Mouse (Mus musculus): ENCODE results near the gene Prpf3. TPM values are rescaled to one million over a fixed set of nuclear protein-coding genes. Genes with fewer than 3 reads are reported as not detected.
"Not testable (repeated sequence)": the region's sequence is repeated elsewhere in the genome, so short reads cannot be mapped to it uniquely, and the experiment has no call there.

Gene Prpf3
- polyA plus RNA-seq, 1 experiment from 2014 or later = 36.1 TPM

- H3K27ac ChIP-seq (replicated peaks) = peak within 1 kb of the TSS; percentile 87
- H3K4me3 ChIP-seq = peak within 1 kb of the TSS; percentile 79
- peak; percentile 95 for ATAC-seq (ENCODE audit: low read depth)
- H3K9ac ChIP-seq = peak within 1 kb of the TSS; percentile 84
- peaks cover 25% of the 10 kb centered on the region for H3K4me1 ChIP-seq (replicated peaks)
- no peaks in the 10 kb centered on the region for H3K9me3 ChIP-seq
- WGBS = under 1% methylated on average over 33 of the region's 33 CpGs
- H3K4me2 ChIP-seq = peak within 1 kb of the TSS; percentile 88
- peaks cover 30% of the 10 kb centered on the region for H3K36me3 ChIP-seq
- no peaks in the 10 kb centered on the region for H3K27me3 ChIP-seq
Observed at GRCm38 (mm10) chr3:95871392-95871867, 15.7 kb upstream of the Prpf3 start, which contains the start of gene Mrps21. Gene Mrps21, minus strand, starts transcription at chr3:95871519.

- Histone ChIP-seq H3K4me3 (peak overlapping the region; percentile 79), H3K36me3 (peaks cover 34% of the 10 kb centered on the region), H3K27me3 (no peaks in the 10 kb centered on the region), H3K27ac (replicated peaks) (peak overlapping the region; percentile 87), H3K9me3 (no peaks in the 10 kb centered on the region), H3K4me1 (replicated peaks) (peaks cover 25% of the 10 kb centered on the region), H3K4me2 (peak overlapping the region; percentile 88), H3K9ac (peak overlapping the region; percentile 84)
- 9% methylated on average over 15 of the region's 15 CpGs for WGBS
- peak; percentile 42; the same call in 1 of the 2 replicates for ATAC-seq (ENCODE audit: low read depth)
Observed at GRCm38 (mm10) chr3:95870976-95871375, 15.3 kb upstream of the Prpf3 start.

GRCm38 (mm10) chr3:95867408-95867807 lies 11.7 kb upstream of the Prpf3 start:
- no peaks in the 10 kb centered on the region for H3K27me3 ChIP-seq
- no peak overlapping the region for H3K9ac ChIP-seq
- no peak overlapping the region for H3K4me3 ChIP-seq
- no peaks in the 10 kb centered on the region for H3K9me3 ChIP-seq
- H3K4me2 ChIP-seq = no peak overlapping the region
- H3K4me1 ChIP-seq (replicated peaks) = peaks cover 19% of the 10 kb centered on the region
- WGBS = 93% methylated on average over 2 of the region's 2 CpGs
- ATAC-seq (ENCODE audit: low read depth) = no peak
- no peak overlapping the region for H3K27ac ChIP-seq (replicated peaks)
- peaks cover 63% of the 10 kb centered on the region for H3K36me3 ChIP-seq

- H3K27ac ChIP-seq (replicated peaks) = no peak overlapping the region
- H3K36me3 ChIP-seq = peaks cover 69% of the 10 kb centered on the region
Observed at GRCm38 (mm10) chr3:95866071-95866470, 10.4 kb upstream of the Prpf3 start.

GRCm38 (mm10) chr3:95865571-95865970 lies 9.9 kb upstream of the Prpf3 start:
- Histone ChIP-seq H3K27ac (replicated peaks) (no peak overlapping the region), H3K27me3 (no peaks in the 10 kb centered on the region), H3K36me3 (peaks cover 69% of the 10 kb centered on the region), H3K4me3 (no peak overlapping the region), H3K4me1 (replicated peaks) (peaks cover 7% of the 10 kb centered on the region), H3K9ac (no peak overlapping the region), H3K9me3 (no peaks in the 10 kb centered on the region), H3K4me2 (no peak overlapping the region)
- no peak for ATAC-seq (ENCODE audit: low read depth)
- WGBS = 91% methylated on average over 20 of the region's 20 CpGs

More at GRCm38 (mm10) chr3:95866071-95866470, 10.4 kb upstream of the Prpf3 start:
- H3K4me1 ChIP-seq (replicated peaks) = peaks cover 12% of the 10 kb centered on the region
- no peak for ATAC-seq (ENCODE audit: low read depth)
- no peaks in the 10 kb centered on the region for H3K27me3 ChIP-seq
- 91% methylated on average over 5 of the region's 5 CpGs for WGBS
- H3K4me3 ChIP-seq = no peak overlapping the region
- no peaks in the 10 kb centered on the region for H3K9me3 ChIP-seq
- no peak overlapping the region for H3K4me2 ChIP-seq
- H3K9ac ChIP-seq = no peak overlapping the region

- Histone ChIP-seq H3K9me3 (no peaks in the 10 kb centered on the region), H3K27ac (replicated peaks) (no peak overlapping the region), H3K4me3 (no peak overlapping the region), H3K4me2 (no peak overlapping the region), H3K27me3 (no peaks in the 10 kb centered on the region), H3K4me1 (replicated peaks) (peaks cover 2% of the 10 kb centered on the region), H3K9ac (no peak overlapping the region), H3K36me3 (peaks cover 69% of the 10 kb centered on the region)
- 95% methylated on average over 5 of the region's 5 CpGs for WGBS
- no peak for ATAC-seq (ENCODE audit: low read depth)
Observed at GRCm38 (mm10) chr3:95865050-95865449, 9.4 kb upstream of the Prpf3 start.

- no peak overlapping the region for H3K4me3 ChIP-seq
- H3K4me1 ChIP-seq (replicated peaks) = no peaks in the 10 kb centered on the region
- no peaks in the 10 kb centered on the region for H3K9me3 ChIP-seq
- H3K27ac ChIP-seq (replicated peaks) = no peak overlapping the region
- no peaks in the 10 kb centered on the region for H3K27me3 ChIP-seq
- no peak overlapping the region for H3K4me2 ChIP-seq
- no peak for ATAC-seq (ENCODE audit: low read depth)
- peaks cover 58% of the 10 kb centered on the region for H3K36me3 ChIP-seq
- no peak overlapping the region for H3K9ac ChIP-seq
- WGBS = 80% methylated on average over 7 of the region's 7 CpGs
Observed at GRCm38 (mm10) chr3:95863578-95863977, 7.9 kb upstream of the Prpf3 start.

GRCm38 (mm10) chr3:95861796-95862195 lies 6.1 kb upstream of the Prpf3 start:
- H3K4me1 ChIP-seq (replicated peaks) = no peaks in the 10 kb centered on the region
- no peaks in the 10 kb centered on the region for H3K27me3 ChIP-seq
- peak; percentile 73; the same call in 1 of the 2 replicates for ATAC-seq (ENCODE audit: low read depth)
- H3K4me2 ChIP-seq = no peak overlapping the region
- H3K36me3 ChIP-seq = peaks cover 43% of the 10 kb centered on the region
- H3K9ac ChIP-seq = no peak overlapping the region
- WGBS = 28% methylated on average over 2 of the region's 2 CpGs
- no peak overlapping the region for H3K4me3 ChIP-seq
- no peak overlapping the region for H3K27ac ChIP-seq (replicated peaks)
- H3K9me3 ChIP-seq = no peaks in the 10 kb centered on the region

GRCm38 (mm10) chr3:95861216-95861615 lies 5.5 kb upstream of the Prpf3 start:
- Histone ChIP-seq H3K36me3 (peaks cover 37% of the 10 kb centered on the region), H3K4me3 (no peak overlapping the region), H3K4me2 (no peak overlapping the region), H3K27me3 (no peaks in the 10 kb centered on the region), H3K4me1 (replicated peaks) (peaks cover 5% of the 10 kb centered on the region), H3K27ac (replicated peaks) (no peak overlapping the region), H3K9me3 (no peaks in the 10 kb centered on the region), H3K9ac (no peak overlapping the region)
- WGBS = 77% methylated on average over 10 of the region's 10 CpGs
- ATAC-seq (ENCODE audit: low read depth) = no peak

GRCm38 (mm10) chr3:95860323-95860722 lies 4.6 kb upstream of the Prpf3 start:
- H3K4me3 ChIP-seq = no peak overlapping the region
- no peak overlapping the region for H3K9ac ChIP-seq
- no peak for ATAC-seq (ENCODE audit: low read depth)
- H3K27me3 ChIP-seq = no peaks in the 10 kb centered on the region
- no peaks in the 10 kb centered on the region for H3K9me3 ChIP-seq
- H3K27ac ChIP-seq (replicated peaks) = no peak overlapping the region
- no peak overlapping the region for H3K4me2 ChIP-seq
- peaks cover 28% of the 10 kb centered on the region for H3K36me3 ChIP-seq
- WGBS = 92% methylated on average over 3 of the region's 3 CpGs
- H3K4me1 ChIP-seq (replicated peaks) = peaks cover 8% of the 10 kb centered on the region

GRCm38 (mm10) chr3:95858278-95858677 lies 2.6 kb upstream of the Prpf3 start:
- ATAC-seq (ENCODE audit: low read depth); H3K27ac ChIP-seq (replicated peaks); H3K9ac ChIP-seq; H3K9me3 ChIP-seq; H3K4me2 ChIP-seq; H3K27me3 ChIP-seq; H3K4me3 ChIP-seq: not testable (repeated sequence)
- H3K4me1 ChIP-seq (replicated peaks) = peaks cover 16% of the 10 kb centered on the region
- WGBS = 90% methylated on average over 3 of the region's 3 CpGs
- peaks cover 14% of the 10 kb centered on the region for H3K36me3 ChIP-seq

- not testable (repeated sequence) for H3K27ac ChIP-seq (replicated peaks); H3K4me2 ChIP-seq; ATAC-seq (ENCODE audit: low read depth); H3K9me3 ChIP-seq; H3K9ac ChIP-seq; H3K27me3 ChIP-seq; H3K4me3 ChIP-seq
- 97% methylated on average over 1 of the region's 1 CpGs for WGBS
- peaks cover 19% of the 10 kb centered on the region for H3K36me3 ChIP-seq
- H3K4me1 ChIP-seq (replicated peaks) = peaks cover 16% of the 10 kb centered on the region
Observed at GRCm38 (mm10) chr3:95857050-95857449, 1.4 kb upstream of the Prpf3 start.

GRCm38 (mm10) chr3:95856115-95856514 lies 430 bp upstream of the Prpf3 start:
- WGBS = 28% methylated on average over 7 of the region's 7 CpGs
- H3K27ac ChIP-seq (replicated peaks) = peak overlapping the region; percentile 72
- ATAC-seq (ENCODE audit: low read depth) = peak; percentile 24; the same call in 1 of the 2 replicates

More at GRCm38 (mm10) chr3:95856115-95856514, 430 bp upstream of the Prpf3 start:
- peaks cover 16% of the 10 kb centered on the region for H3K4me1 ChIP-seq (replicated peaks)
- H3K9ac ChIP-seq = peak overlapping the region; percentile 87
- H3K4me3 ChIP-seq = peak overlapping the region; percentile 82
- no peaks in the 10 kb centered on the region for H3K27me3 ChIP-seq
- H3K9me3 ChIP-seq = no peaks in the 10 kb centered on the region
- H3K4me2 ChIP-seq = peak overlapping the region; percentile 75
- H3K36me3 ChIP-seq = peaks cover 22% of the 10 kb centered on the region

Data from neural tube, embryonic 13.5 days (tissue).